Mouse (Mus musculus): ENCODE data around the gene Ppp1cc.

- TF ChIP-seq CTCF (IDR thresholded peaks at IDR 0.05; ENCODE audit: low read depth), result no peak
- 0 out of 2 replicates have a peak, but pooled peaks have one; percentile 51 for TF ChIP-seq EP300 (IDR thresholded peaks at IDR 0.05; ENCODE audit: low read depth)
Observed at GRCm38 (mm10) chr5:122143543-122143942, 14.5 kb upstream of the Ppp1cc start.

All from heart, postnatal 0 days (tissue).